Mouse (Mus musculus) stomach, embryonic 15.5 days (tissue): ENCODE data around the gene Znhit2. TPM values are rescaled to one million over a fixed set of nuclear protein-coding genes. Genes with fewer than 3 reads are reported as not detected.

Source experiments
- ATAC-seq: fragments of 200-750 bp; cut with Nextera tagmentation; 2 replicates; pipeline ENCODE4 v1.8.0; 2017; ENCODE audit warnings: low read depth, moderate number of reproducible peaks, moderate TSS enrichment; ENCODE audit not compliant: insufficient read depth, low FRiP score
- H3K27ac ChIP-seq: fragments of 300-500 bp; sonication (generic); 2 replicates; pipeline ENCODE4 v1.5.1; 2015; ENCODE audit warnings: mild to moderate bottlenecking, inconsistent platforms
- H3K27me3 ChIP-seq: fragments of 300-500 bp; sonication (generic); replicated peaks from 2 replicates; pipeline ENCODE4 v1.6.1; 2015; ENCODE audit warnings: inconsistent platforms
- H3K36me3 ChIP-seq: fragments of 300-500 bp; sonication (generic); 2 replicates; pipeline ENCODE4 v1.6.1; 2015; ENCODE audit warnings: inconsistent platforms
- H3K4me1 ChIP-seq: fragments of 300-500 bp; sonication (generic); 2 replicates; pipeline ENCODE4 v1.6.1; 2015; ENCODE audit warnings: inconsistent platforms
- H3K4me2 ChIP-seq: fragments of 300-500 bp; sonication (generic); 2 replicates; pipeline ENCODE4 v1.6.1; 2015; ENCODE audit warnings: mild to moderate bottlenecking, inconsistent platforms
- H3K4me3 ChIP-seq: fragments of 300-500 bp; sonication (generic); replicated peaks from 2 replicates; pipeline ENCODE4 v1.5.1; 2015; ENCODE audit warnings: inconsistent platforms
- H3K9ac ChIP-seq: fragments of 300-500 bp; sonication (generic); 2 replicates; pipeline ENCODE4 v1.6.1; 2015; ENCODE audit warnings: inconsistent platforms
- H3K9me3 ChIP-seq: fragments of 300-500 bp; sonication (generic); 2 replicates; pipeline ENCODE4 v1.6.1; 2016; ENCODE audit warnings: inconsistent platforms
- WGBS: fragments of 180-500 bp; shearing (Covaris S2); methylation state at CpG from one replicate; pipeline ENCODE4 v1.1.7; 2015; 5-methylcytosine and 5-hydroxymethylcytosine counted together
- polyA plus RNA-seq: library from polyadenylated mRNA; unstranded; fragments of >200 nt; fragmentation: Nextera tagmentation; extraction: Ambion mirVana; gene quantifications from 2 replicates; pipeline ENCODE4 v1.2.1, GENCODE M21; 2015

The Znhit2 gene
- polyA plus RNA-seq: 34.6 and 36.6 TPM in 2 replicates

- Histone ChIP-seq H3K4me1 (peaks cover 31% of the 10 kb centered on the region), H3K9ac (peak within 1 kb of the TSS; percentile 94), H3K27ac (peak within 1 kb of the TSS; percentile 95), H3K4me3 (peak within 1 kb of the TSS; percentile 93), H3K36me3 (peaks cover 3% of the 10 kb centered on the region; the same call in 1 of the 2 replicates), H3K4me2 (peak within 1 kb of the TSS; percentile 98), H3K27me3 (no peaks in the 10 kb centered on the region), H3K9me3 (no peaks in the 10 kb centered on the region)
- ATAC-seq: peak; percentile 72
- under 1% methylated on average over 58 of the region's 58 CpGs for WGBS
These were observed at the start of gene Znhit2 for GRCm38 (mm10) chr19:6061021-6061533. Gene Znhit2 (plus strand): TSS chr19:6061192.

- Histone ChIP-seq H3K4me3 (peak overlapping the region; percentile 57), H3K9ac (no peak overlapping the region), H3K36me3 (peaks cover under 1% of the 10 kb centered on the region; the same call in 1 of the 2 replicates), H3K4me1 (peaks cover 12% of the 10 kb centered on the region), H3K4me2 (peak overlapping the region; percentile 88; the same call in 1 of the 2 replicates), H3K9me3 (no peaks in the 10 kb centered on the region), H3K27me3 (no peaks in the 10 kb centered on the region), H3K27ac (no peak overlapping the region)
- 87% methylated on average over 10 of the region's 10 CpGs for WGBS
- ATAC-seq: no peak
These were observed 47.3 kb upstream of the Znhit2 start for GRCm38 (mm10) chr19:6013691-6014090.

GRCm38 (mm10) chr19:6014991-6015510, 45.9 kb upstream of the Znhit2 start:
- H3K27me3 ChIP-seq: no peaks in the 10 kb centered on the region
- ATAC-seq: peak; percentile 93
- H3K9me3 ChIP-seq: no peaks in the 10 kb centered on the region
- H3K27ac ChIP-seq: peak overlapping the region; percentile 71
- H3K4me1 ChIP-seq: peaks cover 12% of the 10 kb centered on the region
- H3K36me3 ChIP-seq: no peaks in the 10 kb centered on the region; the same call in 1 of the 2 replicates
- H3K4me3 ChIP-seq: peak overlapping the region; percentile 57
- H3K9ac ChIP-seq: peak overlapping the region; percentile 50
- peak overlapping the region; percentile 88 for H3K4me2 ChIP-seq
- WGBS: 2% methylated on average over 16 of the region's 18 CpGs

GRCm38 (mm10) chr19:6015511-6016315, 45.3 kb upstream of the Znhit2 start, which contains the start of gene Capn1:
Gene Capn1 (minus strand): TSS chr19:6015897.
- ATAC-seq: peak; percentile 63
- Histone ChIP-seq H3K4me1 (peaks cover 12% of the 10 kb centered on the region), H3K9ac (peak within 1 kb of the TSS; percentile 50), H3K4me2 (peak within 1 kb of the TSS; percentile 88), H3K36me3 (no peaks in the 10 kb centered on the region; the same call in 1 of the 2 replicates), H3K27me3 (no peaks in the 10 kb centered on the region), H3K27ac (peak within 1 kb of the TSS; percentile 71), H3K4me3 (peak within 1 kb of the TSS; percentile 57), H3K9me3 (no peaks in the 10 kb centered on the region)
- 3% methylated on average over 40 of the region's 40 CpGs for WGBS

GRCm38 (mm10) chr19:6016532-6016931, 44.5 kb upstream of the Znhit2 start:
- Histone ChIP-seq H3K36me3 (no peaks in the 10 kb centered on the region; the same call in 1 of the 2 replicates), H3K4me1 (peaks cover 12% of the 10 kb centered on the region), H3K4me2 (no peak overlapping the region), H3K9me3 (no peaks in the 10 kb centered on the region), H3K9ac (no peak overlapping the region), H3K4me3 (no peak overlapping the region), H3K27me3 (no peaks in the 10 kb centered on the region), H3K27ac (no peak overlapping the region)
- WGBS: 52% methylated on average over 7 of the region's 7 CpGs
- no peak for ATAC-seq

GRCm38 (mm10) chr19:6018142-6019089, 42.6 kb upstream of the Znhit2 start:
- WGBS: 29% methylated on average over 15 of the region's 15 CpGs
- H3K4me2 ChIP-seq: no peak overlapping the region

GRCm38 (mm10) chr19:6020276-6020675, 40.7 kb upstream of the Znhit2 start:
- Histone ChIP-seq H3K27ac (no peak overlapping the region), H3K9ac (no peak overlapping the region), H3K4me2 (no peak overlapping the region), H3K4me1 (peaks cover 6% of the 10 kb centered on the region), H3K36me3 (no peaks in the 10 kb centered on the region), H3K4me3 (no peak overlapping the region), H3K27me3 (no peaks in the 10 kb centered on the region), H3K9me3 (no peaks in the 10 kb centered on the region)
- ATAC-seq: no peak
- WGBS: 48% methylated on average over 3 of the region's 3 CpGs

More at GRCm38 (mm10) chr19:6018142-6019089, 42.6 kb upstream of the Znhit2 start:
- no peak overlapping the region for H3K9ac ChIP-seq
- H3K27ac ChIP-seq: no peak overlapping the region
- no peaks in the 10 kb centered on the region for H3K9me3 ChIP-seq
- peak; percentile 41; the same call in 1 of the 2 replicates for ATAC-seq
- peaks cover 12% of the 10 kb centered on the region for H3K4me1 ChIP-seq
- no peaks in the 10 kb centered on the region for H3K27me3 ChIP-seq
- no peak overlapping the region for H3K4me3 ChIP-seq
- H3K36me3 ChIP-seq: no peaks in the 10 kb centered on the region; the same call in 1 of the 2 replicates

- 57% methylated on average over 8 of the region's 8 CpGs for WGBS
- H3K4me3 ChIP-seq: no peak overlapping the region
- no peaks in the 10 kb centered on the region for H3K4me1 ChIP-seq
- no peaks in the 10 kb centered on the region for H3K36me3 ChIP-seq
- no peak overlapping the region for H3K27ac ChIP-seq
- H3K9me3 ChIP-seq: no peaks in the 10 kb centered on the region
- ATAC-seq: no peak
- no peak overlapping the region for H3K9ac ChIP-seq
- H3K4me2 ChIP-seq: no peak overlapping the region
- H3K27me3 ChIP-seq: no peaks in the 10 kb centered on the region
These were observed 37.9 kb upstream of the Znhit2 start for GRCm38 (mm10) chr19:6023059-6023458.

- Histone ChIP-seq H3K4me3 (no peak overlapping the region), H3K27ac (no peak overlapping the region), H3K36me3 (no peaks in the 10 kb centered on the region), H3K4me2 (no peak overlapping the region), H3K27me3 (no peaks in the 10 kb centered on the region), H3K9me3 (no peaks in the 10 kb centered on the region), H3K9ac (no peak overlapping the region), H3K4me1 (no peaks in the 10 kb centered on the region)
- ATAC-seq: no peak
- WGBS: 78% methylated on average over 7 of the region's 7 CpGs
These were observed 37.1 kb upstream of the Znhit2 start for GRCm38 (mm10) chr19:6023930-6024329.

GRCm38 (mm10) chr19:6028991-6029390, 32.0 kb upstream of the Znhit2 start:
- no peak overlapping the region for H3K4me2 ChIP-seq
- H3K27ac ChIP-seq: no peak overlapping the region
- no peaks in the 10 kb centered on the region for H3K27me3 ChIP-seq
- H3K9me3 ChIP-seq: no peaks in the 10 kb centered on the region
- no peak overlapping the region for H3K4me3 ChIP-seq
- no peak overlapping the region for H3K9ac ChIP-seq
- H3K4me1 ChIP-seq: no peaks in the 10 kb centered on the region
- WGBS: 71% methylated on average over 6 of the region's 6 CpGs
- ATAC-seq: no peak
- no peaks in the 10 kb centered on the region for H3K36me3 ChIP-seq

GRCm38 (mm10) chr19:6029426-6029825, 31.6 kb upstream of the Znhit2 start:
- H3K27me3 ChIP-seq: no peaks in the 10 kb centered on the region
- no peak overlapping the region for H3K4me3 ChIP-seq
- no peak overlapping the region for H3K27ac ChIP-seq
- no peak overlapping the region for H3K9ac ChIP-seq
- H3K36me3 ChIP-seq: no peaks in the 10 kb centered on the region
- no peaks in the 10 kb centered on the region for H3K4me1 ChIP-seq
- ATAC-seq: no peak
- H3K9me3 ChIP-seq: no peaks in the 10 kb centered on the region
- H3K4me2 ChIP-seq: no peak overlapping the region
- WGBS: 73% methylated on average over 9 of the region's 9 CpGs
